Mouse (Mus musculus) WW6 (cell line): ENCODE data around the gene Ciz1.
A peak's percentile ranks its signal among the peaks of the same experiment; 100 is the strongest.

ENCODE experiments used
- DNase-seq: peaks from one replicate; pipeline ENCODE4 v3.0.0-alpha.2; 2013; ENCODE audit warnings: low read depth, low spot score

Gene Ciz1

DNA sequence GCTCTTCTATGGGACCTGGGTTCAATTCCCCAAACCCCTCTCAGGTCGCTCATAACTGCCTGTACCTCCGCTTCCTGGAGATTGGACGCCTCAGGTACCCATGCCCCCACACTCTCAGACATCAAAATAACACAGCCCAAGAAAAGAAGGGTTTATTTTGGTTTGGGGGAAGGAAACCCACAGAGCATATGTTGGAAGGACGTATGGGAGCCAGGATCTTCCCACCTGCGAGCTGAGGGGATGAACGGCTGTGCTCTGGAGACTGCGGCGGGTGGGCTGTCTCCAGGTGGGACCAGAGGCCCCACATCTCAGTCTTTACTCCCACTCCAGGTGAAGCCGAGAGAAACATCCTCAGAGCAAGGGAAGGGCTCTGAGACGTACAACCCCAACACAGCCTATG is 24.8 kb downstream of the Ciz1 start:
- DNase-seq: no peak

DNA sequence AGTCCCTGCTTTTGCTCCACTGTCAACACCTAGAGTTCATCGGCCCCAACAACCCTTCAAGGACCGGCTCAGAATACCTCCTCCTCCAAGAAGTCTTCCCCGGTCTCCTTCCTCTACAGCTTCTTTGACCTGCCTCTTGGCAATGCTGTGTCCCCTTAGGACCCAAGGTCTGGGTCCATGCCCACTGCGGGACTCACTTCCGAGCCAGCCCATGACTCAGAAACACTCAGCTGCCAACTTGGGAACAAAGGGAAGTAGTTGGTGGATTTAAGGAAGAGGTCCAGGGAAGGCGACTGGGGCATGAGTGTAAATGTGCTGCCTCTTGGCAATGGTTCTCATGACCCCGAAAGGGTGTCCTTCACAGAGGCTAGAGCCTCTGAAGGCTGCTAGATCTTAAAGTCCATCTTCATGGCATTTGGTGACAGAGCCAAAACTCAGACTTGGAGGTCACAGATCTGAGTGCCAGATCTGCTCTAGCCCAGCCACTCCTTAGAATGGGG is 27.9 kb downstream of the Ciz1 start:
- DNase-seq: no peak

DNA sequence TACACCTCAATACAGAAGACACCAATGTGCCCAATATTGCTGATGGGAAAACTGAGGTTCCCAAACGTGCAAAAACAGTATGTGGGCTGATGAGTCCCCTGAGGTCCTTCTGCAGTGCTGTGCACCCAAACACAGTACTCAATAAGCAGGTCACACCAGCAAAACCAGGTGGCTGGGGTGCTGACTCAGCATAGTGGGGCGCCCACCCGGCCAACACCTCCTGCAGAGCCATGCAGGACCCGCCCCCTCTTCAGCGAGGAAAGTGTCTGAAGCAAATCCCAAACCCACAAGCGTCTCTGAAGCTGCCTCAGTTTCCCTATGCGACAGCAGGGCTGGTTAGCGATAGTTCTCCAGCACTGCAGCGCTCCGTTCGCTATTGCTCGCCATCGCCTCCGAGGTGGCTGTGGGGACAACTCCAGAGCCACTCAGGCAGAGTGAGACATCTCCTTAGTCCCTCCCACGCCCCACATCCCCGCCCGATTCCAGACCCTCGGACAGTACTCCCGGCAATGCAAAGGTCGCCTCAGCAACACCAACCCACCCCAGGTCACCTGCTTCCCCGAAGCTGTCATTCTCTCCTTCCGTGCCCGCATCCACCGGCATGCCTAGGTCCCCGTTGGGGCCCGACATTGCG is 29.1 kb downstream of the Ciz1 start:
- no peak for DNase-seq

DNA sequence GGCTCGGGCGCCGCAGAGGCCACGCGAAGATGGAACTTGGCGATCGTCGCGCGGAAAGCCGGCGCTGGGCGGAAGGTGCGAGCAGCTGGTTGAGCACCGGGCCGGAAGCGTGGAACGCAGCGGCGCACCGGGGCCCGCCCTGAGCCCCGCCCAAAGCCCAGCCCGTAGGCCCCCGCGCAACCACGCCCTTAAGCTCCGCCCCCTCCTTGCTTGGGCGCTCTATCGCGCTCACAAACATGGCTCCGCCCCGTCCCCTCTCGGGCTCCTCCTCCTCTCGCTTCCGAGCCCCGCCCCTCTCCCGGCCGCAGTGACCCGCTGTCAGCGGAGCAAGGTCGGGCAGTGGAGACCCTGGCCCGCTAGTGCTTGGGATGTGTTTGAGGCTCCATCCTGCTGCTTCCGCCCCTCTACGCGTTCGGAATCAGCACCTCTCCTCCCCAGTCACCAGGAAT is 29.7 kb downstream of the Ciz1 start, which contains the start of gene 1110008P14Rik:
Gene 1110008P14Rik (minus strand): TSS at position 164 of the 449 bp plus-strand sequence.
- DNase-seq: peak; percentile 79

DNA sequence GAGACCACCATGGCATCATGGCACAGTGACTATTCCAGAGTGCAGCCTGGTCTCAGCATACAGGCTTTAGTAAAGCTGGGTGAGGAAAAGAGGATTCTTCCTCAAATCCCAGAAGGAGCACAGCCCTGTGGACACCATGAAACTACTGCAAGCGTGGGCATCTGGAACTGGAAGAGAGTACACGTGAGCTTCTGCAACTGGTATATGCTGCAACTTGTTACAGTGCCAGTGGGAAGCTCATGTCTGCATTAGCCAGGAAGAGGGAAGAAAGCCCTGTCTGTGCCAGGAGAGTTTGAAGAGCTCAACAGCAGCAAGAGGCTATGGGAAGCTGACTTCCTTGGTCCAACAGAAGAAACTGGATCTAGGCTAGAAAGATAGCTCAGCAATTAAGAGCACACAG is 30.6 kb downstream of the Ciz1 start:
- no peak for DNase-seq

- DNase-seq: no peak
These were observed 35.8 kb downstream of the Ciz1 start, which contains the start of gene Lcn2 for GRCm38 (mm10) chr2:32387706-32388490. Lcn2 (minus strand) TSS chr2:32388252.

- DNase-seq: no peak
These were observed 37.0 kb downstream of the Ciz1 start for GRCm38 (mm10) chr2:32389157-32389556.

GRCm38 (mm10) chr2:32390871-32391270 is 38.7 kb downstream of the Ciz1 start:
- DNase-seq: no peak

- DNase-seq: no peak
These were observed 39.9 kb downstream of the Ciz1 start for GRCm38 (mm10) chr2:32392063-32392462.

DNA sequence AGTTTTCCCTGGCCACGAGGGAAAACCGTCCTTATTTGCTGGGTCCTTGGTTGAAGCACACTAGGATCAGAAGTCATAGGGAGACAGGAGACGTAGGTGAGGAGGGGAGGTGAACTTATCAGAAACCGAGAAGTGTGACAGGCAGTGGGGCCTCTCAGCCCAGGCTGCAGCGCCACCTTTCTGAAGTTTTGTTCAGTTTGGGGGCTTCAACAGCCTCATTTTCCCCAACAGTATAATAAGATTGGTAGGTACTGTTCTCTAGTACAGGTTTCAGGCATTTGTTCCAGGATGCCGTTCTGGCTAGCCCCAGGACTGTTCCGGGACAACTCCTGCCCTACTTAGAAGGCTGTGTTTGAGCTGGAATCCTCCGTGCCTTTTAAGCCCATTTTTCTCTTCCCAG is 42.8 kb downstream of the Ciz1 start:
- DNase-seq: no peak

- DNase-seq: peak; percentile 76
These were observed 43.4 kb downstream of the Ciz1 start, which contains the start of gene Ptges2 for GRCm38 (mm10) chr2:32395484-32395945. Ptges2 (plus strand) TSS chr2:32395896.

DNA sequence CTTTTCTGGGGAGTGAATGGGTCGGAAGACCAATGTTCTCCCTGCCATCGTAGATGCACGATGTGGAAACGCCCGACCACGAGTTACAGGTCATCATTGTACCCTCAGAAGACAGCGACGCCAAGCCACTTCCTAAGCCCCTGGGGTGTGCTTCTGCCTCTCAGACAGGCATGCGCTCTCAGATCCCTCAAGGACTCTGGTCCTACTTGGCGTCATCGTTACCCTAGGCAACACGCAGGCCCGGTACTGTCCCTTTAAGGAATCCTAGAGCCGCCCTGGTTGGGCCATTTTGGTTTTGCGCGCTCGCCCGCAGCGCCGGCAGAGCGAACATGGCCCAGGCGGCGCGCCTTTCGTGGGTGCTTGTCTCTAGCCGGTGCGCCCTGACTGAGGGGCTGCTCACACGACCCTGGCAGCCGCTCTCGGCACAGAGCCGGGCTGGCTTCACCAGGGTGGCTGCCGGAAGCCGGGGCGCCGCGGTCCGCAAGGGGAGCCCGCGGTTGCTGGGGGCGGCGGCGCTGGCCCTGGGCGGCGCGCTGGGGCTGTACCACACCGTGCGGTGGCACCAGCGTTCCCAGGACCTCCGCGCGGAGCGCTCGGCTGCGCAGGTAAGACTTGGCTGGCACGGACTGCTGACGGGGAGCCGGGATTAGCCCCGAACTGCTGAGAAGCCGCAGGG is 44.0 kb downstream of the Ciz1 start:
- peak; percentile 81 for DNase-seq

DNA sequence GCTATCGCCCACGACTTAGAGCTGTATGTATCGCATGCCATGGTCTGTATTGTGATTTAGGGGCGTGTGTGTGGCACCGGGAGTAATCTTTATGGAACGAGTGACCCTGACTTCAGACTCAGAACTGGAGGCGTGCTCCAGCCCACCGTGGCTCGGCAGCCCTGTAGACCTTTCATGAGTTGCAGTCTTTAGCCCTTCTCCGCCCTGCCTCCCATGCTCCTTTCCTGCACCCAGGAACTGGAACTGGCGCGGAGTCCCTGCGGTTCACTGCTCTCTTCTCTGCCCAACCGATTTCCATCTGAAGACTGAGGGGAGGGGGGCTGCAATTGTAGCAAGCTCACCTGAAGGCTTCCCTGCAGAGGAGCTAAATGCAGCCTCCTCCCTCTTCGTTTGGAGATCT is 44.6 kb downstream of the Ciz1 start:
- no peak for DNase-seq

GRCm38 (mm10) chr2:32404663-32405062 is 52.5 kb downstream of the Ciz1 start:
- DNase-seq: peak; percentile 94

DNA sequence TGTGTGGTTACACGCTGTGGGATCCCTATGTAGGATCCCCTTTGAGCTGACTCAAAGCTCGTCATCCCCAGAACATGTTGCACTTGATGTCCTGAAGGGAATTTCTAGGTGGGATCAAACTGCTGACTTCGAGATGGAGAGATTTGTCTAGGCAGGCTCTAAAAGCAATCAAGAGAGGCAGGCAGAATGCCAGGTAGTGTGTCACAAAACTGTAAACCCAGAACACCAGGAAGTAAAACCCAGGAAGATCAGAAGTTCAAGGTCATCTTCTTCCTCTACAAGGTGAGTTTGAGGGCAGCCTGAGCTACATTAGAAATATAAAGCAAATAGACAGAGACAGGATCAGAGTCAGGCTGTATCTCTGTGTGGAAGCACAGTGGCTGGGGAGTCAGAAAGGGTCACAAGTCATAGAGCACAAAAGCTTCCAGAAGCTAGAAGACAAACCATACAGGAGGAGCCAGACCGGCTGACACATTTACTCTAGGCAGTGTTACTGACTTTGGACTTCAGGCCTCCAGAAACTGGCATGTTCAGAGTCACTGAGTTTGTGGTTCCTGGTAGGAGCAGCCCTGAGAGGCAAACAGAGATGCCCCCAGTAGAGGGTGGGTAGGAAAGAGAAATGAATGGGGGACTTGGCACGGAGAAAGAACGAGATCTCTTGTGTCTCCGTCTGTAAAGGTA is 55.2 kb downstream of the Ciz1 start:
- DNase-seq: no peak

DNA sequence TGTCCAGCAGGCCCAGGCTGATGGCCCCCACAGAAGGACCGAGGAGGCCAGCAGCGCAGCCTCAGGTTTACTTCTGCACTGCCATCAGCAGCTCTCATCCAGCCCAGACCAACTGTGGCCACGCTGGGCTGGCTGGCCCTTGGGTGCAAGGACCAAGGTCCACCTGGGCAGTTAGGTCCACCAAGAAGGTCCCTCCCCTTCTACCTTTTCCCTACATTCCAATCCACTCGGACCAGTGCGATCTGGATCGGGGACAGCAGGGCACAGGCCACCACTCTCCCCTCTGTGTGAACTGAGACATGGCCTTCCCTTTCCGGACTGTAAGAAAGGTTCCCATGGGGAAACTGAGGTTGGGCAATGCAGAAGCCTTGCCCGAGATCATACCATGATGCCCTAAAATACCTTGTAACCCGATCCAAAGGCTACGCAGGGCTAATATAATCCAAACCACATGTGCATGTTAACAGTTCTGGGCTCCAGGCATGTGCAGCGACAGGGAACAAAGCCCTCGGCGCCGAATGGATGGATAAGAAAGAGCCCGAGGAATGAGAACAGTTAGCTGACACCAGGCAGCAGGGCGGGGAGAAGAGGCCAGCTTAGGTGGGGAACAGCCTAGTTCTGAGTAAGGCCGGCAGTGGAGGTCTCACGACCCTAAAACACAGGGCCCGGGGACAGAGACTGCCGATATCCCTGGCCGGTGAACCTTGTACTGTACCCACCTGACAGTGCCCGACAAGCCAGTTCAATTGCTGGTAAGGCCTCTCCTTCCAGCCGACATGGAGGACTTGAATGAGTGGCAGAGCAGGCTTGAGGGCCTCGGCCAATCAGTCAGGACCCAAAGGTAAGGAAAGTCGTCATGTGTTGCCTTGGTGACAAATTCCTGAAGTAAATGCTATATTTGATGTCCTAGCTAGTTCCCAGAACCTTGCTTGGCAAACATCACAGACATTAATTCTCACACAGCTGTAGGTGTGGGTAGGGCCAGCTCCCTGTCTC is 56.6 kb downstream of the Ciz1 start:
- DNase-seq: no peak

GRCm38 (mm10) chr2:32411407-32411806 is 59.3 kb downstream of the Ciz1 start:
- no peak for DNase-seq

DNA sequence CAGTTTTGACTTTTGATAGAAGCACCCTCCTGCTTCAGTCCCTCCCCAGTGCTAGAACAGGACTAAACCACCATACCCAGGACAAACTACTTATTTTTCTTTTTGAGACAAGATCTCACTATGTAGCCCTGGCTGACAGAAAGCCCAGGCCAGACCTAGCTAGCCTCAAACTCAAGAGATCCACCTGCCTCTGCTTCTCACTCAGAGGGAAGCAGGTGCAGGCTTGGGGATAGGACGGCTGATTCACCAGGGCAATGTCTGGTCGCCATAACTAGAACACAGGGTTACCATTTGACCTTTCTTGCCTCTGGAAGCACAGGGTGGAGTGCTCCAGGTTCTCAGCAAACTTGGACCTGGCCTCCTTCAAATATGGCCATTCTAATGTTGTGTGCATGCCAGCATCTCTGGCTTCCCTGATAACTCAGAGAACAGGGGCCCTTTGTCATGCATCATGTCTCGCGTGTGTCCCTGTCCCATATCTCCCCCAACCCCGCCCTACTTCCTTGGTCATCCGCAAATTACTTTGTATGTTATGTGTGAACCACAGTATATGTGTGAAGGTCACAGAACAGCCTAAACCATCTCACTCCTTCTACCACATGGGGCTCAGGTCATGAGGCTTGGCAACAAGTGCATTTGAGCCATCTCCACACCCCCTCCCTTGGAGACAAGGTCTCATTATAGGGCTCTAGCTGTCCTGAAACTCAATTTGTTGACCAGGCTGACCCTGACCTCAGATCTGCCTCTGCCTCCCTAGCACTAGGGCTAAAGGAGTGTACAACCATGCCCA is 60.8 kb downstream of the Ciz1 start:
- DNase-seq: no peak

- no peak for DNase-seq
These were observed 61.8 kb downstream of the Ciz1 start for GRCm38 (mm10) chr2:32413936-32414335.
